Mouse (Mus musculus) kidney, embryonic 15.5 days (tissue): ENCODE data around the gene Mgat4a. TPM values are rescaled to one million over a fixed set of nuclear protein-coding genes. Genes with fewer than 3 reads are reported as not detected.
A peak's percentile ranks its signal among the peaks of the same experiment; 100 is the strongest.

ENCODE experiments used
- ATAC-seq: fragments of 200-750 bp; cut with Nextera tagmentation; replicated peaks from 2 replicates; pipeline ENCODE4 v1.8.0; 2017; ENCODE audit warnings: moderate TSS enrichment; ENCODE audit not compliant: low FRiP score
- H3K27ac ChIP-seq: fragments of 300-500 bp; sonication (generic); 2 replicates; pipeline ENCODE4 v1.5.1; 2015; ENCODE audit warnings: mild to moderate bottlenecking, inconsistent platforms
- H3K27me3 ChIP-seq: fragments of 300-500 bp; sonication (generic); 2 replicates; pipeline ENCODE4 v1.6.1; 2015; ENCODE audit warnings: inconsistent platforms
- H3K36me3 ChIP-seq: fragments of 300-500 bp; sonication (generic); 2 replicates; pipeline ENCODE4 v1.6.1; 2015; ENCODE audit warnings: inconsistent platforms
- H3K4me1 ChIP-seq: fragments of 300-500 bp; sonication (generic); 2 replicates; pipeline ENCODE4 v1.6.1; 2015; ENCODE audit warnings: inconsistent platforms
- H3K4me2 ChIP-seq: fragments of 300-500 bp; sonication (generic); 2 replicates; pipeline ENCODE4 v1.6.1; 2015; ENCODE audit warnings: moderate library complexity, mild to moderate bottlenecking, inconsistent platforms
- H3K4me3 ChIP-seq: fragments of 300-500 bp; sonication (generic); replicated peaks from 2 replicates; pipeline ENCODE4 v1.5.1; 2015; ENCODE audit warnings: mild to moderate bottlenecking, inconsistent platforms
- H3K9ac ChIP-seq: fragments of 300-500 bp; sonication (generic); 2 replicates; pipeline ENCODE4 v1.6.1; 2015; ENCODE audit warnings: mild to moderate bottlenecking, inconsistent platforms
- H3K9me3 ChIP-seq: fragments of 300-500 bp; sonication (generic); replicated peaks from 2 replicates; pipeline ENCODE4 v1.6.1; 2016; ENCODE audit warnings: inconsistent platforms
- WGBS: fragments of 180-500 bp; shearing (Covaris S2); methylation state at CpG from one replicate; pipeline ENCODE4 v1.1.7; 2015; ENCODE audit warnings: mixed read lengths; 5-methylcytosine and 5-hydroxymethylcytosine counted together
- polyA plus RNA-seq: library from polyadenylated mRNA; unstranded; fragments of >200 nt; fragmentation: Nextera tagmentation; extraction: Ambion mirVana; gene quantifications from 2 replicates; pipeline ENCODE4 v1.2.1, GENCODE M21; 2015

Mgat4a gene
- polyA plus RNA-seq, 1 experiment from 2014 or later = 5.9 TPM

DNA sequence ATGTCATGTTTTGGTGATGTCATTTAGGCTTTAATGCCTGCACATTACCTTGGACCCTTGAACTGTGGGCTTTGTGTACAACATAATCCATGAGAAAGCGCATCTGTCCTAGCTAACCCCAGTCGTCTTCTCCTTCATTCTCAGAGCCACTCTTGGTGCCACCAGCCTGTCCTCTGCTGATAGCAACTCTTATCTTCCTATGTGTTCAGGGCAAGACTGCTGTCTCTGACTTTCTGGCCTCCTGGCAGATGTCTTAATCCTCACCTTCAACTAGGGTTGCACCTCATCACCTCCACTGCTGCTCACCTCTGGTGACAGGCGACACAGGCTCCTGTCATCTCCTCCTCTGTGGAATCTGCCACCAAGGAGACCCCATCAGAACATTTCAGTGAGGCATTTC, 104.4 kb downstream of the Mgat4a start:
- H3K9me3 ChIP-seq = no peaks in the 10 kb centered on the region
- no peak overlapping the region for H3K4me3 ChIP-seq
- 85% methylated on average over 3 of the region's 3 CpGs for WGBS
- peaks cover 3% of the 10 kb centered on the region for H3K4me1 ChIP-seq
- H3K4me2 ChIP-seq = no peak overlapping the region
- H3K27me3 ChIP-seq = no peaks in the 10 kb centered on the region
- ATAC-seq = no peak
- peaks cover 88% of the 10 kb centered on the region for H3K36me3 ChIP-seq
- no peak overlapping the region for H3K27ac ChIP-seq
- H3K9ac ChIP-seq = no peak overlapping the region

DNA sequence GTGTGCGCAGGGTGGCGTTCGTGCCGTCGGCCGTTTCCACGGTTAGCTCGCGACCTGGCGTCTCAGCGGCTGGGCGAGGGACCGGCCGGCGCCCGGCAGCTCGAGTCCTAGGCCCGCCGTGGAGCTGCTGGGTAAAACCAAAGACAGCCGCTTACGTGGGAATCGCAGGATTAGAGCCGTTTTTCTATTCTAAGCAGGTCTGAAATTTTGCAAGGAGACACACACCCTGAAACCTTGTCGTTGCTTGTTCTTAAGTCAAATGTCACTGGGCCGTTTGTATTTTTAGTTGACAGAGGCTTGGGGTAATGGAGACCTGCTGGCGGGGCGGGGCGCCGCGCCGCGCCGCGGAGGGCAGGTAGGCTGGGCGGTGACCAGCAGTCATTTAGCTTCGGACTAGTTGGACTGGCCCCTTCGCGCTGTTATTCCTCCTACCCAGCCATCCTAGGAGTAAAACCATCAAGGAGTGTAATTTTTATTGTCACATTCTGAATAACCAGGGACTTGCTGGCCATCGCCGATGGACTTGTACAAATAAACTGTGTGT, 110.4 kb downstream of the Mgat4a start:
- Histone ChIP-seq H3K9ac (peak overlapping the region; percentile 88), H3K9me3 (no peaks in the 10 kb centered on the region), H3K4me1 (peaks cover 21% of the 10 kb centered on the region), H3K4me3 (peak overlapping the region; percentile 97), H3K36me3 (peaks cover 60% of the 10 kb centered on the region), H3K27me3 (no peaks in the 10 kb centered on the region), H3K4me2 (peak overlapping the region; percentile 89), H3K27ac (peak overlapping the region; percentile 80)
- peak; percentile 52 for ATAC-seq
- 2% methylated on average over 40 of the region's 40 CpGs for WGBS

DNA sequence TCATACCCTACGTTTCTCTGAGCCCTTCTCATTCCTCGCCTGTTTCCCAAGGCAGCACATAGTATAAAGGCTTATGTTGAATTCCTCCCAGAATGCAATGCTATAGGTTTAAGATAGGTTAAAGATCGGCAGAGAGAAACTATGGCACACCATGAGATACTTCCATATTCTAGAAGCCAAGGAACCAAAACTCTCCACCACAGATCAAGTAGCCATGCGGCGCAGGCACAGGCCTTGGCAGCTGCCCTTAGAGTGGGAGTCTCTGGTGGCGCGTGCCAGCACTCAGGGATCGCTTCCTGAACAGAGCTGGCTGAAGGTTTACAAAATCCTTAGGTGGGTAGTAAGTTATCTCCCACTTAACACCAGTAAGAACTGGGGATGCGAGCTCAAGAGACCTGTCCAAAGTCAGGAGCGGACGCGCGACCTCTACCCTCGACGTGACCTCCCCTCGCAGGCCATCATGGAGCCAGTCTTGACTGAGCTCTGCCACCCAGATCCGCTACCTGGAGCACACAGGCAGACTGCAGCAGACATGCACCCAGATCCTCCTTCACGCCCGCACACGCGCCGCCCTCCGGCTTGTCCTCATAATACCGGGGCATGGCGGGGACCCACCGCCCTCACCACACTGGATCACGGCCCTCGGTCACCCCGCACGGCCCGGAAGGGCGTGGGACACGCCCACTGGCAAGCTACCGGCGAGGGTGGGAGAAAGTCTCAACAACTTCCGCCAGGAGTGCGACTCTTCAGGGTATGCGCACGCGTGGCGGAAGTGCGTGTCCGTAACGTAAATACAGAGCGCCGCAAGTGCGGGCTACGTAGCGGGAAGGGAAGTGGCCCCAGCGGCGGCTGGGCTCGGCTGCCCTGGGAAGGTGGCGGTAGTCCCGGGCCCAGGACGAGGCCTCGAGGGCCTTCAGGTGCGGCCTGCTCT, 111.2 kb downstream of the Mgat4a start, which contains the start of the genes Coa5 and Unc50:
Gene Coa5, minus strand, starts transcription at position 738 of the 931 bp plus-strand sequence.
Gene Unc50, plus strand, starts transcription at position 774 of the 931 bp plus-strand sequence.
- H3K36me3 ChIP-seq = peaks cover 59% of the 10 kb centered on the region
- H3K4me3 ChIP-seq = peak within 1 kb of the TSS; percentile 97
- peak within 1 kb of the TSS; percentile 80 for H3K27ac ChIP-seq
- WGBS = 3% methylated on average over 57 of the region's 57 CpGs
- H3K9me3 ChIP-seq = no peaks in the 10 kb centered on the region
- H3K4me1 ChIP-seq = peaks cover 21% of the 10 kb centered on the region
- ATAC-seq = peak; percentile 98
- peak within 1 kb of the TSS; percentile 88 for H3K9ac ChIP-seq
- peak within 1 kb of the TSS; percentile 89 for H3K4me2 ChIP-seq
- H3K27me3 ChIP-seq = no peaks in the 10 kb centered on the region

DNA sequence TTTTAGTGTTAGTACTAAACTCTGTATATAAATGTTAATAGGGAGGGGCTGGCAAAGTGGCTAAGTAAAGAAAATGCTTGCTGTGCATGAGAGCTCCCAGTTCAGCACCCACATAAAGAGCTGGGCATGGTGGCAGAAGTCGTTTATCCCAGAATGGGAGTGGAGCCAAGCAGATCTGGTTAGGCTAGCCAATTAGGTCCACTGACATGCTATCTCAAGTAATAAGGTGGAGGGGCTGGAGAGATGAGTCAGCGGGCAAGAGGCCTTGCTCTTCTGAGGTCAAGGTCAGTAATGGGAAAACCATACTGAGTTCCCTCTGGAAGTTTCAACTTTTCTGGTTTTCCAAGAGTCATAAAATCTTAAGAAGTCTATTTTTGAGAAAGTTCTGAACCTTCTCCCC, 111.9 kb downstream of the Mgat4a start:
- WGBS = 51% methylated on average over 2 of the region's 2 CpGs
- H3K4me3 ChIP-seq = peak overlapping the region; percentile 97
- H3K4me1 ChIP-seq = peaks cover 21% of the 10 kb centered on the region
- 0 out of 2 replicates have a peak overlapping the region, but pooled peaks have one; percentile 88 for H3K9ac ChIP-seq
- no peaks in the 10 kb centered on the region for H3K27me3 ChIP-seq
- no peak overlapping the region for H3K27ac ChIP-seq
- H3K36me3 ChIP-seq = peaks cover 62% of the 10 kb centered on the region
- peaks cover 6% of the 10 kb centered on the region; the same call in 1 of the 2 replicates for H3K9me3 ChIP-seq
- no peak for ATAC-seq
- peak overlapping the region; percentile 89 for H3K4me2 ChIP-seq

DNA sequence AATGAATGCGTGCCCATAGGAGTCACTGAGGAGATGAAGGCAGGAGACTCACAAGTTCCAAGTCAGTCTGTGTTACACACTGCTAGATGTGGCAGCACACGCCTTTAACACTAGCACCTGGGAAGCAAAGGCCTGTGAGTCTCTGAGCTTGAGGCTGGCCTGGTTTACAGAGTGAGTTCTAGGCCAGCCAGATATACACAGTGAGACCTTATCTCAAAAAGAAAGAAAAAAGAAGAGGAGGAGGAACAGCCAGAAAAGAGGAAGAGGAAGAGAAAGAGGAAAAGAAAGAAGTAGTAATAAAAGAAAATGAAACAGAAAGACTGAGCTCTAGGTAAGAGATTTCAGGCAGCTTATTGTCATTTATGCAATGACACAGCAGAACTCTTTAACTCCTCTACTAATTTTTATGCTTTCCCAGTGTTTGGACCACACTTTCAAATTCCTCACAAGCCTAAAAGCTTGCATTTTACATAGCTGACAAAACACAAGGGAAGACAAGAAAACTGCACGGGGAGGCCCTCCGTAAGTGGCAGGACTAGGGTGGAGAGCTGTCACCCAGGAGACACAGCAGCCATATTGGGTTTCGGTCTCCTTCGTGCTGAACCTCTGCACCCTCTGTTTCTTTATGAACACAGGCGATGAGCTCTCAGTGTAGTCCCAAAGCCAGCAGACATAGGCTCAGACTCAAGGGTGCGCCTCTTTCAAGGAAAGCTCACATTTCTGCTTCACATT, 113.5 kb downstream of the Mgat4a start:
- Histone ChIP-seq H3K9ac (no peak overlapping the region), H3K36me3 (peaks cover 62% of the 10 kb centered on the region), H3K27ac (no peak overlapping the region), H3K4me2 (no peak overlapping the region), H3K4me3 (no peak overlapping the region), H3K4me1 (peaks cover 21% of the 10 kb centered on the region), H3K9me3 (peaks cover 6% of the 10 kb centered on the region; the same call in 1 of the 2 replicates), H3K27me3 (no peaks in the 10 kb centered on the region)
- 94% methylated on average over 8 of the region's 8 CpGs for WGBS
- no peak for ATAC-seq

DNA sequence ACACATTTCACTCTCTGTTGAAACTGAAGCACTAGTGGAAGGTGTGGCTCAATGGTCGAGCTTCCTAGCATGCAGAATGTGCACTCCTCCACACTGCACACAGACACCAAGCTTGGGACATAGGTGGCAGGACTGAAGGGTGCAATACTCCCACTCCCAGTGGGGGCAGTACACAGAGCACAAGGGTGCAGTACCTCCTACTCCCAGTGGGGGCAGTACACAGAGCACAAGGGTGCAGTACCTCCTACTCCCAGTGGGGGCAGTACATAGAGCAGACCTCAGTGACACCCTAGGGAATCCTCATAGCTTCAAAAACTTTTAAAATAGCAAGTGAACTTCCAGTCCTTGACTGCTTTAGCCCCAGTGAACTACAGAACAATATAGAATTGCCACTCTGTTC, 121.4 kb downstream of the Mgat4a start:
- whole genome bisulfite sequencing = 90% methylated on average over 1 of the region's 1 CpGs
- peaks cover 74% of the 10 kb centered on the region for H3K36me3 ChIP-seq
- no peak for ATAC-seq
- H3K9me3 ChIP-seq = peaks cover 4% of the 10 kb centered on the region; the same call in 1 of the 2 replicates
- no peak overlapping the region for H3K4me3 ChIP-seq
- H3K4me1 ChIP-seq = no peaks in the 10 kb centered on the region
- H3K4me2 ChIP-seq = no peak overlapping the region
- H3K27ac ChIP-seq = no peak overlapping the region
- H3K27me3 ChIP-seq = no peaks in the 10 kb centered on the region
- H3K9ac ChIP-seq = no peak overlapping the region

DNA sequence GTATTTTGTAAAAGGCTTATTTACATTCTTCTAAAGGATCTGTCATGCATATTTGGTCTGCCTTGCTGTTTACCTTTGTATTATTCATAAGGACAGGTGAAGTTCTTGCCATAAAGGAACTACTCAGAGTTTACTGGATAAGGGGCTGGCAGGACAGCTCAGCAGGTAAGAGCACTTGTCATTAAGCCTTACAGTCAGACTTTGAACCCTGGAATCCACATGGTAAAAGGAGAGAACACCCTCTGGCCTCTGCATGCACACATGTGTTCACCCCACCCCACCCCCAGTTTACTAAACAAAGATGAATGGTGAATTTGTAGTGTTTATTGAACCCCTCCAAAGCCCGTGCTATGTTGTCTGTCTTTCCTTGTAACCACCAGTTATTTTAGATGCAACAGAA, 125.4 kb downstream of the Mgat4a start:
- H3K4me1 ChIP-seq = no peaks in the 10 kb centered on the region
- H3K4me3 ChIP-seq = no peak overlapping the region
- WGBS = 83% methylated on average over 1 of the region's 1 CpGs
- H3K9me3 ChIP-seq = no peaks in the 10 kb centered on the region
- H3K27ac ChIP-seq = no peak overlapping the region
- no peak overlapping the region for H3K9ac ChIP-seq
- ATAC-seq = no peak
- H3K27me3 ChIP-seq = no peaks in the 10 kb centered on the region
- no peak overlapping the region for H3K4me2 ChIP-seq
- H3K36me3 ChIP-seq = peaks cover 46% of the 10 kb centered on the region

DNA sequence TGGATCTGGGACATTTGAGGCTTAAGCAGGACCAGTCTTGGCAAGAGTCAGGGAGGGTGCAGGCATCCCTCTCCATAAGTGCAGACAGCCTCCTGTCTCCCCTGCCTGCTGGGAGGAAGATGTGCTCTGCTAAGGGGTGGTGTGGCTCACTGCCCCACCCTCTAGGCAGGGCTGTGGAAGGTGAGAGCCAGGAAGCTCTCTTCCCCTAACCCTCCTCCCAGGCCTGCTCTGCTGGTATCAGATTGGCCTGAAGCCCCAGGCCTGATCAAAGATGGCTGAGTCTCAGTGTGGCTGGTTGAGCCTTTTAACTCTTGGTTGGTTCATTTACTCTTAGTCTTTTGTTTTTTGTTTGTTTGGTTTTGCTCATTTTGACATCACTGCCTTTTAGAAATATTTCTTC, 131.2 kb downstream of the Mgat4a start:
- Histone ChIP-seq H3K9me3 (no peaks in the 10 kb centered on the region), H3K4me2 (no peak overlapping the region), H3K27ac (no peak overlapping the region), H3K4me1 (no peaks in the 10 kb centered on the region), H3K9ac (no peak overlapping the region), H3K4me3 (no peak overlapping the region), H3K36me3 (no peaks in the 10 kb centered on the region), H3K27me3 (no peaks in the 10 kb centered on the region)
- no peak for ATAC-seq

DNA sequence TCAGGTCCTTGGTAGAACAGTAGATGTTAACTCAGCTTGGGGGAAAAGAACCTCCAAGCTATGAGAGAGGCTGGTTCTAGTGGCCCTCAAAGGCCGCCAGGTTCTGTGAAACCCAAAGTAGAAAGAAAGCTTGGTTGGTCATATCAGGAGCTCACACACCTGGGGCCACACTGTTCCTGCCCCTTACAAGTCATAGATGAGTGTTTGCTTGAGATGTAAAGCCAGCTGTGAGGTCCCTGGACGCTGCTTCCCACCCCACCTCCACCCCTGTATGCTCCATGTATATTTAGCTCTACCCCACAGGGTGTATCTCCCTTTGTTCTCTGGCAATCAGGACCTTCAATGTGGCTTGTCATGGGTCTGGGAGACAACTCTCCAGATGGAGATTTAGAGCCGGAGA, 132.1 kb downstream of the Mgat4a start:
- Histone ChIP-seq H3K36me3 (no peaks in the 10 kb centered on the region), H3K9me3 (no peaks in the 10 kb centered on the region), H3K27ac (no peak overlapping the region), H3K9ac (no peak overlapping the region), H3K4me2 (no peak overlapping the region), H3K4me3 (no peak overlapping the region), H3K27me3 (no peaks in the 10 kb centered on the region), H3K4me1 (no peaks in the 10 kb centered on the region)
- ATAC-seq = no peak
- WGBS = 80% methylated on average over 3 of the region's 3 CpGs

DNA sequence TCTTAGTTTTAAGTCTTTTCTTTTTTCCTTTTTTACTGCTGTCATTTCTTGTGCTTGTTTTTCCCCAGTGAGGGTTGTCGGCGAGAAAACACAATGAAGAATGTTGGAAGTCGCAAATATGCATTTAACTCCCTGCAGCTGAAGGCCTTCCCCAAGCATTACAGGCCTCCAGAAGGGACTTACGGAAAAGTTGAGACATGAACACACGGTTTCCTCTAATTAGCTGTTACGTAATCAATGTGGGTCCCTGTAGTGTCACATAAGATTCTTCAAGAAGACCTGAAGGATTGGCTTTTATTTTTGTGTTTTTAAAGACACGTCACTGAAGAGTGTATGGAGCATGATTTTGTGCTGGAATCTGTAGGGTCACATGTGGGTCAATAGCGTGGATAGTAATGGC, 132.8 kb downstream of the Mgat4a start:
- Histone ChIP-seq H3K9me3 (no peaks in the 10 kb centered on the region), H3K9ac (no peak overlapping the region), H3K4me3 (no peak overlapping the region), H3K36me3 (no peaks in the 10 kb centered on the region), H3K4me1 (no peaks in the 10 kb centered on the region), H3K27ac (no peak overlapping the region), H3K27me3 (no peaks in the 10 kb centered on the region), H3K4me2 (no peak overlapping the region)
- 83% methylated on average over 8 of the region's 8 CpGs for WGBS
- no peak for ATAC-seq

DNA sequence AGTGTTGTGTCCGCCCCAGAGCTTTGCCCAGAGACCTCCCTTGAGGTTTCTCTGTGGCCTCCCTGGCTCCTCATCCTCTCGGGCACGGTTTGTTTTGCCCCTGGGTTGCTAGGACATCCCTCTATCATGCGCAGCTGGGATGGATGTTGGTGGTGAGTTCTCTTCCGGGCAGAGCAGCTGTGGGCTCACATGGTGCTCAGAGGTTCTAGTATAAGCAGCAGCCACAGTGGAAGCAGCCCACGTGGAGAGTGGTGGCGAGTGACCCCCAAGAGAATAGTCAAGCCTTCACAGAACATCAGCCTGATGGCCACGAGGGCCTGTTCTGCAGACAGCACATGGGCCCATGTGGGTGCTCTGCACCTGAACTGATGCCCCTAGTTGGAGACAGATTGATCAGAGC, 133.6 kb downstream of the Mgat4a start:
- ATAC-seq = no peak
- Histone ChIP-seq H3K4me3 (no peak overlapping the region), H3K27ac (no peak overlapping the region), H3K4me1 (no peaks in the 10 kb centered on the region), H3K9ac (no peak overlapping the region), H3K4me2 (no peak overlapping the region), H3K27me3 (no peaks in the 10 kb centered on the region), H3K36me3 (no peaks in the 10 kb centered on the region), H3K9me3 (no peaks in the 10 kb centered on the region)
- 80% methylated on average over 8 of the region's 8 CpGs for WGBS

DNA sequence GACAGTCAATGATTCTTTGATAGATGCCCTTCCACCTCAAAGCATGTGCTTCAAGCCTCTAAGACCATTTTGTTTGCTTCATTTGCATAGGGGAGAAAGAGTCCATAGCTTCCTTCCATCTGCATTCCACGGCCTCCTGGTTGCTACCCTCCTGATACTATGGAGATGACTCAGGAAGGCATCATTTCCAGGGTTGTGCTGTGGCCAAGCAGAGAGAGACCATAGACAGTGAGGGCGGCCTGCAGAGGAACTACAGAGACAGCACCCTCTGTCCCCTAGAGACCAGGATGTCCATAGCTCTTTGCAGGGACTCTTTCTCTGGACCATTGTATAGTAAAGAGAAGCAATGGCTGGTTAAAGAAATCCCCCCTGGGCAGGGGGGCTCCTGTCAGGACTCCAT, 135.7 kb downstream of the Mgat4a start:
- ATAC-seq = no peak

More for the DNA sequence above, 135.7 kb downstream of the Mgat4a start:
- H3K9me3 ChIP-seq = no peaks in the 10 kb centered on the region
- H3K4me3 ChIP-seq = no peak overlapping the region
- peaks cover 3% of the 10 kb centered on the region; the same call in 1 of the 2 replicates for H3K36me3 ChIP-seq
- no peak overlapping the region for H3K4me2 ChIP-seq
- no peaks in the 10 kb centered on the region for H3K4me1 ChIP-seq
- no peaks in the 10 kb centered on the region for H3K27me3 ChIP-seq
- 90% methylated on average over 2 of the region's 2 CpGs for WGBS
- no peak overlapping the region for H3K27ac ChIP-seq
- H3K9ac ChIP-seq = no peak overlapping the region
